Comparison of ENCODE assay signal across 8 mouse cellular contexts in genomic region chr13:62129432-62130171, GRCm38 (mm10). TPM values are rescaled to one million over a fixed set of nuclear protein-coding genes. Genes with fewer than 3 reads are reported as not detected.
DNase-seq lines count a peak whose midpoint lies in the region; ATAC-seq and TF ChIP-seq lines count a peak whose summit lies in the region.
"Not testable (repeated sequence)": the region's sequence is repeated elsewhere in the genome, so short reads cannot be mapped to it uniquely, and the experiment has no call there.

Gene Zfp808, plus strand, starts transcription at chr13:62129886.

- not testable (repeated sequence) for H3K9me3 ChIP-seq in hindbrain, embryonic 11.5 days (ENCODE audit: control insufficient read depth, low read length); lung, embryonic 14.5 days (ENCODE audit: low read depth, low read length)

- peak within 1 kb of the TSS; percentile 29 for H3K4me2 ChIP-seq in hindbrain, embryonic 11.5 days (replicated peaks; ENCODE audit: low read depth, low read length)
- H3K4me2 ChIP-seq in lung, embryonic 14.5 days = peak within 1 kb of the TSS; percentile 48

- 6% methylated on average over 19 of the region's 21 CpGs for WGBS in hindbrain, embryonic 11.5 days
- WGBS in lung, embryonic 14.5 days = 2% methylated on average over 19 of the region's 21 CpGs

- not testable (repeated sequence) for TF ChIP-seq CTCF in lung, embryonic 14.5 days (IDR thresholded peaks at IDR 0.05; ENCODE audit: low read depth)

- ATAC-seq in hindbrain, embryonic 11.5 days (ENCODE audit: low FRiP score) = peak; percentile 93
- peak; percentile 90 for ATAC-seq in lung, embryonic 14.5 days (ENCODE audit: insufficient read depth)
- ATAC-seq in neutrophil, adult 5-6 weeks (ENCODE audit: extremely low read depth, insufficient number of reproducible peaks, low FRiP score, poor library complexity, severe bottlenecking) = peak; percentile 66; the same call in 1 of the 2 replicates

- H3K4me1 ChIP-seq in hindbrain, embryonic 11.5 days (replicated peaks; ENCODE audit: control insufficient read depth, insufficient read depth, low read length); lung, embryonic 14.5 days (ENCODE audit: insufficient read depth): not testable (repeated sequence)

- not testable (repeated sequence) for H3K36me3 ChIP-seq in hindbrain, embryonic 11.5 days (ENCODE audit: control insufficient read depth, insufficient read depth, low read length); lung, embryonic 14.5 days (ENCODE audit: insufficient read depth)

- peak within 1 kb of the TSS; percentile 51 for H3K4me3 ChIP-seq in hindbrain, embryonic 11.5 days (ENCODE audit: low read depth, low read length)
- H3K4me3 ChIP-seq in lung, embryonic 14.5 days (ENCODE audit: low read depth, low read length) = peak within 1 kb of the TSS; percentile 52

- H3K9ac ChIP-seq in hindbrain, embryonic 11.5 days (ENCODE audit: low read depth, low read length) = peak within 1 kb of the TSS; percentile 54
- H3K9ac ChIP-seq in lung, embryonic 14.5 days = peak within 1 kb of the TSS; percentile 60

- DNase-seq in MN1 (ENCODE audit: low spot score) = peak; percentile 48
- DNase-seq in cerebellum, adult 9-11 months = peak; percentile 38
- DNase-seq in frontal cortex, adult 2 months (ENCODE audit: extremely low spot score in 1 of 2, low spot score in 1 of 2) = peak; percentile 8 to 39
- DNase-seq in hindbrain, embryonic 11.5 days (ENCODE audit: low spot score) = peak; percentile 49
- peak; percentile 35 for DNase-seq in layer of hippocampus, adult 9-10 months (ENCODE audit: low spot score)
- DNase-seq in lung, embryonic 14.5 days = peak; percentile 65
- peak; percentile 35 to 53 for DNase-seq in thymus, adult 18-20 months

- not testable (repeated sequence) for H3K27ac ChIP-seq in hindbrain, embryonic 11.5 days (ENCODE audit: low read depth, low read length)
- H3K27ac ChIP-seq in lung, embryonic 14.5 days (ENCODE audit: low read depth) = peak within 1 kb of the TSS; percentile 50

- not testable (repeated sequence) for H3K27me3 ChIP-seq in hindbrain, embryonic 11.5 days (ENCODE audit: control insufficient read depth, insufficient read depth, low read length); lung, embryonic 14.5 days (ENCODE audit: insufficient read depth, low read length)

RNA-seq across cellular contexts. Expression of gene Zfp808, which starts in this region (rescaled TPM):
- 1.3 TPM in 2 replicates for polyA plus RNA-seq in frontal cortex, adult 2 months (2012; rRNA removed)
- 11.3 and 11.8 TPM in 2 replicates for polyA plus RNA-seq in hindbrain, embryonic 11.5 days (2014; fragmentation: Nextera tagmentation; extraction: Ambion mirVana)
- 14.7 and 14.8 TPM in 2 replicates for polyA plus RNA-seq in lung, embryonic 14.5 days (2014; fragmentation: Nextera tagmentation; extraction: Ambion mirVana)
- 1.4 and 3.6 TPM in 2 replicates for total RNA-seq in neutrophil, adult 5-6 weeks (2017)
